Mouse (Mus musculus): ENCODE data around the gene Slc6a3. TPM values are rescaled to one million over a fixed set of nuclear protein-coding genes. Genes with fewer than 3 reads are reported as not detected.

The Slc6a3 gene
- polyA plus RNA-seq, 1 experiment = 0.09 TPM

- TF ChIP-seq CTCF (IDR thresholded peaks at IDR 0.05; ENCODE audit: extremely low read depth, insufficient read length, insufficient replicate concordance, low read depth, low read length) (no peak), POLR2A (IDR thresholded peaks at IDR 0.05; ENCODE audit: low read depth, low read length) (no peak)
- no peak overlapping the region for H3K27ac ChIP-seq (ENCODE audit: insufficient read depth, low read depth, low read length)
- no peak overlapping the region for H3K4me3 ChIP-seq (ENCODE audit: low read depth, low read length)
- WGBS = 51% methylated on average over 2 of the region's 2 CpGs
- no peaks in the 10 kb centered on the region for H3K4me1 ChIP-seq (ENCODE audit: control insufficient read depth, insufficient read depth, insufficient read length, low read length)
- no peaks in the 10 kb centered on the region for H3K36me3 ChIP-seq (ENCODE audit: control insufficient read depth, insufficient read depth, low read length)
- no peaks in the 10 kb centered on the region for H3K27me3 ChIP-seq (ENCODE audit: control insufficient read depth, insufficient read depth, low read length)
Observed at GRCm38 (mm10) chr13:73496137-73496536, 40.4 kb upstream of the Slc6a3 start.

DNA sequence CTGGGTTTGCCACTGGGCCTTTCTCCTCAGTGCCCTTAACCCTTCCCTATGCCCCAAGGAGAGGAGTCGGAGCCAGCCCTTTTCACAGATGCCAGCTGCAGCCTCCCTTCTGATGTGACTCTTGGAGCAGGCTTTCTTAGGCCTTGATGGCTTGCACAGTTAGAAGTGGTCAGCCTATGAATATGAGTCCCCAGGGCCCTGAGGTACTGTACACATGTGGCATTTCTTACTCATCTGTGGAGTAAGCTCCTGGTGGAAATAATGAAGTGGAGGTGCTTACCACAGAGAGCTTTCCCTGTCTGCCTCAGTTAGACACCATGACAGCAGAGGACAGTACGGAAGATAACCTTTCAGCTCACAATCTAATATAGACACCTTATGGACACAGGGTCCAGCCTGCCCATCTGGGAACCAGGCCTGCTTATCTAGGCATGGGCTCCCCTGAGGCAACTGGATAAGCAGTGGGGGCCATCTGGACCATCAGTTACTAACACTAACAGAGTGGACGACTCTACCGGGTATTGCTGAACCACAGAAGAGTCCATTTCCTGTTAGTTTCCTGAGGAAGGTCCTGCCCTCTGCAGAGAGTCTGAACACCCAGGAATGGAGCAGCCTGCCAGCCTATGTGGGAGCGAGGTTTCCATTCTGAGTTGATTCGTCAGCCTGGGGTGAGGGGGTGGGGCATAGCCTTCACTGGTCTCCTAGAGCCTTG lies 36.5 kb upstream of the Slc6a3 start:
- H3K36me3 ChIP-seq (ENCODE audit: control insufficient read depth, insufficient read depth, low read length) = no peaks in the 10 kb centered on the region
- H3K27me3 ChIP-seq (ENCODE audit: control insufficient read depth, insufficient read depth, low read length) = no peaks in the 10 kb centered on the region
- no peak overlapping the region for H3K27ac ChIP-seq (ENCODE audit: insufficient read depth, low read depth, low read length)
- no peak overlapping the region for H3K4me3 ChIP-seq (ENCODE audit: low read depth, low read length)
- WGBS = 74% methylated on average over 6 of the region's 6 CpGs
- no peaks in the 10 kb centered on the region for H3K4me1 ChIP-seq (ENCODE audit: control insufficient read depth, insufficient read depth, insufficient read length, low read length)
- TF ChIP-seq CTCF (IDR thresholded peaks at IDR 0.05; ENCODE audit: extremely low read depth, insufficient read length, insufficient replicate concordance, low read depth, low read length) = no peak

- H3K4me1 ChIP-seq (ENCODE audit: control insufficient read depth, insufficient read depth, insufficient read length, low read length) = peaks cover 3% of the 10 kb centered on the region
- H3K27ac ChIP-seq (ENCODE audit: insufficient read depth, low read depth, low read length) = no peak overlapping the region
- 46% methylated on average over 2 of the region's 2 CpGs for WGBS
- no peaks in the 10 kb centered on the region for H3K36me3 ChIP-seq (ENCODE audit: control insufficient read depth, insufficient read depth, low read length)
- no peak overlapping the region for H3K4me3 ChIP-seq (ENCODE audit: low read depth, low read length)
- no peaks in the 10 kb centered on the region for H3K27me3 ChIP-seq (ENCODE audit: control insufficient read depth, insufficient read depth, low read length)
- TF ChIP-seq POLR2A (IDR thresholded peaks at IDR 0.05; ENCODE audit: low read depth, low read length) (no peak), CTCF (IDR thresholded peaks at IDR 0.05; ENCODE audit: extremely low read depth, insufficient read length, insufficient replicate concordance, low read depth, low read length) (peak; percentile 49; the same call in 1 of the 2 replicates)
Observed at GRCm38 (mm10) chr13:73502719-73503118, 33.8 kb upstream of the Slc6a3 start.

- H3K27me3 ChIP-seq (ENCODE audit: control insufficient read depth, insufficient read depth, low read length) = no peaks in the 10 kb centered on the region
- no peak overlapping the region for H3K4me3 ChIP-seq (ENCODE audit: low read depth, low read length)
- peak; percentile 90; the same call in 1 of the 2 replicates for TF ChIP-seq CTCF (IDR thresholded peaks at IDR 0.05; ENCODE audit: extremely low read depth, insufficient read length, insufficient replicate concordance, low read depth, low read length)
- no peak for TF ChIP-seq POLR2A (IDR thresholded peaks at IDR 0.05; ENCODE audit: low read depth, low read length)
- no peaks in the 10 kb centered on the region for H3K36me3 ChIP-seq (ENCODE audit: control insufficient read depth, insufficient read depth, low read length)
- WGBS = 68% methylated on average over 7 of the region's 7 CpGs
- peaks cover 3% of the 10 kb centered on the region for H3K4me1 ChIP-seq (ENCODE audit: control insufficient read depth, insufficient read depth, insufficient read length, low read length)
- H3K27ac ChIP-seq (ENCODE audit: insufficient read depth, low read depth, low read length) = no peak overlapping the region
Observed at GRCm38 (mm10) chr13:73505686-73506467, 30.7 kb upstream of the Slc6a3 start.

DNA sequence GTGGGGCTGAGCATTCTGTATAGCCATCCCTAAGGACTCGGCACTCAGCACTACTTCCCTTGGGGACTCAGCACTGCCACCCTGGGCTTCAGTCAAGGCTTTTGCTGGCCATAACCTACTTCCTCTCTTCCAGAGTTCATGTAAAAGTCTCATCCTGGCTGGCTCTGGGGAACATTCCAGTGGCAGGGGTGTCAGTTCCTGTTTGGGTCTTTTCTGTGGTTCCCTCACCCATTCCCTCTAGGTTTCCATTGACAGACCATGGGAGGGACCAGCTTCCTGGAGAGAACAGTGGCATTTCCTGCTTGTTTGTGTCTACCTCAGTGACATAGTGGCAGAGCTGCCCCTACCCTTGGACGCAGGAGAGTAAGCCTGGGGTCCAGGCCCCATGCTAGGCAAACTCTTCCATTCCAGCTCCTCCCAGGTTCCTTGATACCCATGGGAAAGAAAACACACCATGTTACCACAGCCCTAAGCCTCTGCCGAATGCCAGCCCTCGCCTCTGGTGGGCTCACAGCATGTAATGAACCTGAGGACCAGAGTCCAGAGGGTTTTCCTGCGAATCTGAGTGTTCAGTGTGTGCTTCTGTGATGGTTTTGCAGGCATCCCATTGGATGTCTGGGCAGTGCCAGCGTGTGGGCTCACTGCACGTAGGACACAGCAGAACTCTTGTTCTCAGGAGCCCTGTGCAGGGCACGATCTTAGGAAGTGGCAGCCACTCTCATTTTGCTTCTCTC lies 27.6 kb upstream of the Slc6a3 start:
- TF ChIP-seq POLR2A (IDR thresholded peaks at IDR 0.05; ENCODE audit: low read depth, low read length) (no peak), CTCF (IDR thresholded peaks at IDR 0.05; ENCODE audit: extremely low read depth, insufficient read length, insufficient replicate concordance, low read depth, low read length) (no peak)
- H3K27ac ChIP-seq (ENCODE audit: insufficient read depth, low read depth, low read length) = no peak overlapping the region
- no peak overlapping the region for H3K4me3 ChIP-seq (ENCODE audit: low read depth, low read length)
- 88% methylated on average over 8 of the region's 8 CpGs for whole genome bisulfite sequencing
- peaks cover 3% of the 10 kb centered on the region for H3K4me1 ChIP-seq (ENCODE audit: control insufficient read depth, insufficient read depth, insufficient read length, low read length)
- H3K27me3 ChIP-seq (ENCODE audit: control insufficient read depth, insufficient read depth, low read length) = no peaks in the 10 kb centered on the region
- 0 out of 2 replicates have a peak, but pooled peaks cover 2% of the 10 kb centered on the region for H3K36me3 ChIP-seq (ENCODE audit: control insufficient read depth, insufficient read depth, low read length)

DNA sequence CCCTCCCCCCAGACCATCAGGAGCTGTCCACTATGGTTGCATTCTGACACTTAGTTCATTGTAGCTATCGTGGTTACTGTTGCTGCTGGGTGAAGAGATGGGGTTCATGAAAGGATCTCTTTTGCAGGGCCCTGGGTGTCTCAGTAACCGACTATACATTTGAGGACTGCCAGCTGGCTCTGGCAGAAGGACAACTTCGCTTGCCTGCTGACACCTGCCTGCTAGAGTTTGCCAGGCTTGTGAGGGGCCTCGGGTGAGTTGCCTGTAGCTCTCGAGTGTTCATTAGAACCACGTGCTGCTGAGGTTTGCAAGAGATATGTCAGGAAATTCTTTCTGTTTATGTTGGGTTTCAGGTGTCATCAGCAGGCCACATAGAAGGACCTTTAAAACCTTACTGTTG lies 26.7 kb upstream of the Slc6a3 start:
- H3K4me3 ChIP-seq (ENCODE audit: low read depth, low read length) = no peak overlapping the region
- H3K36me3 ChIP-seq (ENCODE audit: control insufficient read depth, insufficient read depth, low read length) = 0 out of 2 replicates have a peak, but pooled peaks cover 5% of the 10 kb centered on the region
- H3K27ac ChIP-seq (ENCODE audit: insufficient read depth, low read depth, low read length) = no peak overlapping the region
- no peak for TF ChIP-seq CTCF (IDR thresholded peaks at IDR 0.05; ENCODE audit: extremely low read depth, insufficient read length, insufficient replicate concordance, low read depth, low read length)
- TF ChIP-seq POLR2A (IDR thresholded peaks at IDR 0.05; ENCODE audit: low read depth, low read length) = no peak
- no peaks in the 10 kb centered on the region for H3K27me3 ChIP-seq (ENCODE audit: control insufficient read depth, insufficient read depth, low read length)
- WGBS = 81% methylated on average over 6 of the region's 6 CpGs
- peaks cover 3% of the 10 kb centered on the region for H3K4me1 ChIP-seq (ENCODE audit: control insufficient read depth, insufficient read depth, insufficient read length, low read length)

Measured in small intestine, adult 2 months (tissue).